Mouse (Mus musculus): Measurements from ENCODE around the gene Cstf3.
A peak's percentile ranks its signal among the peaks of the same experiment; 100 is the strongest.

The Cstf3 gene

GRCm38 (mm10) chr2:104711585-104712485 lies 121.5 kb downstream of the Cstf3 start, which contains the start of gene Tcp11l1:
Gene Tcp11l1, minus strand, starts transcription at chr2:104712169.
- DNase-seq (ENCODE audit: low spot score in 2 of 2): peak; percentile 31 to 33

- no peak for DNase-seq (ENCODE audit: low spot score in 2 of 2)
Measured at GRCm38 (mm10) chr2:104712486-104712809, 122.1 kb downstream of the Cstf3 start.

- DNase-seq (ENCODE audit: low spot score in 2 of 2): no peak
Measured at GRCm38 (mm10) chr2:104714254-104714691, 124.0 kb downstream of the Cstf3 start.

Data from natural killer cell, adult 2 months (primary cell).